Mouse (Mus musculus) brain, embryonic 14.5 days (tissue): ENCODE measurements around the gene Akap8. TPM values are rescaled to one million over a fixed set of nuclear protein-coding genes. Genes with fewer than 3 reads are reported as not detected.

Experiments used
- DNase-seq: peaks from one replicate; pipeline ENCODE4 v3.0.0-alpha.2; 2011; ENCODE audit warnings: low read depth
- CTCF ChIP-seq: fragments of 200-500 bp; IDR thresholded peaks from 2 replicates; pipeline ENCODE4 v1.5.1; 2012; ENCODE audit warnings: inconsistent platforms, mild to moderate bottlenecking, moderate library complexity, borderline replicate concordance; ENCODE audit not compliant: insufficient read depth, insufficient read length; ENCODE audit errors: extremely low read depth
- POLR2A ChIP-seq: fragments of 200-500 bp; IDR thresholded peaks from 2 replicates; pipeline ENCODE4 v1.6.1; 2012; ENCODE audit warnings: mild to moderate bottlenecking, inconsistent platforms, borderline replicate concordance; ENCODE audit not compliant: poor library complexity, insufficient read depth, insufficient read length, severe bottlenecking; ENCODE audit errors: extremely low read depth
- polyA plus RNA-seq: library from polyadenylated mRNA; depleted of rRNA; stranded (reverse); fragments of >200 nt; gene quantifications from 2 replicates; pipeline ENCODE4 v1.2.3, GENCODE M21; 2012; rRNA removed

The Akap8 gene
- polyA plus RNA-seq, 1 experiment, result 120 TPM

DNA sequence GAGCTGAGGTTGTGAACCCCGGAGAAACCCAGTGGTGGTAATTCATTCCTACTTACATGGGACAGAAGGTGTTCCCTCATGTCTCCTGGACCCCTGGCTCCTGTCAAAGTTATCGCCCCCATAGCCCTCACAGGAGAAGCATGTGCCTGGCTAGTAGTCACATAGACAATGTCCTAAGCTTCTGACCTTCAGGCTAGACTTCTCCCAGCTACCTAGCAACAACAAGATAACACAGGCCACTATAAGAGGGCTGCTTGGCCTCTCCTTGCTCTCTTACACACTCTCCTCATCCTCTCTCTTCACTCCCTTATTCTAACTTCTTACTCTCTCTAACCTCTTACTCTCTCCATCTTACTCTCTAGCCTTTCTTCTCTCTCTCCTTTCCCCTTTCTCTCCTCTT is 63.6 kb downstream of the Akap8 start:
- TF ChIP-seq CTCF, result no peak
- TF ChIP-seq POLR2A, result no peak
- no peak for DNase-seq

DNA sequence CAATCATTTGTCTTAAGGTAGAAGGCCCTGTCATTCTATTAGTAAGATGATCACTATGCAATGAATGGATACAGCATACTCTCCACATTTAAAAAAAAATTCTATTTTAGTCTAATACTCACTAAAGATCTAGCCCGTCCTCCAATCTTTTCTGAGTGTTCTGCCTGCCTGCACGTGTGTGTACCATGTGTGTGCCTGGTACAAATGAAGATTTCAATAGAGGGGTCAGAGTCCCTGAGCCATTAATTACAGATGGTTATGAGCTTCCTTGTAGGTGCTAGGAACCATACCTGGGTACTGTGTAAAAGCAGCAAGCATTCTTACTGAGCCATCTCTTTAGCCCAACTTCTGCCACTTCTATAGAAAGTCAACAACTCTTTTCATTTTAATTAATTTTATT is 64.1 kb downstream of the Akap8 start:
- no peak for TF ChIP-seq CTCF
- no peak for TF ChIP-seq POLR2A
- DNase-seq, result no peak

Other genes with a start within 250 kb of the Akap8 start
- gene Notch3, start 154.4 kb downstream of the Akap8 start, polyA plus RNA-seq, result 27.6 and 33.0 TPM in 2 replicates
- gene Ephx3, start 131.7 kb downstream of the Akap8 start, polyA plus RNA-seq, result 0.31 and 0.34 TPM in 2 replicates
- gene Brd4, start 36.5 kb downstream of the Akap8 start, polyA plus RNA-seq, result 31.1 and 85.6 TPM in 2 replicates
- 189 and 209 TPM in 2 replicates for gene Akap8l, start 29.4 kb upstream of the Akap8 start, polyA plus RNA-seq
- 84.1 and 102 TPM in 2 replicates for gene Wiz, start 68.2 kb upstream of the Akap8 start, polyA plus RNA-seq
- gene Rasal3, start 82.3 kb upstream of the Akap8 start, polyA plus RNA-seq, result 0.63 and 0.82 TPM in 2 replicates
- gene Pglyrp2, start 102.9 kb upstream of the Akap8 start, polyA plus RNA-seq, result 0.05 TPM in 1 of 2 replicates, not detected in the other
- 0.59 and 0.62 TPM in 2 replicates for gene Cyp4f39, start 131.5 kb upstream of the Akap8 start, polyA plus RNA-seq
- gene Cyp4f17, start 184.8 kb upstream of the Akap8 start, polyA plus RNA-seq, result 13.4 and 14.5 TPM in 2 replicates
- gene Cyp4f16, start 215.3 kb upstream of the Akap8 start, polyA plus RNA-seq, result 21.6 and 37.0 TPM in 2 replicates